Mouse (Mus musculus): ENCODE data around the gene Olfr787. TPM values are rescaled to one million over a fixed set of nuclear protein-coding genes. Genes with fewer than 3 reads are reported as not detected.

Olfr787 gene
- not detected in 2 replicates for polyA plus RNA-seq (2015; fragmentation: Nextera tagmentation; extraction: Ambion mirVana)

GRCm38 (mm10) chr10:129461562-129461961 lies at the start of gene Olfr787:
Gene Olfr787 (plus strand): TSS chr10:129461862.
- TF ChIP-seq CTCF (IDR thresholded peaks at IDR 0.05): no peak
- TF ChIP-seq EP300 (IDR thresholded peaks at IDR 0.05): no peak
- H3K4me2 ChIP-seq (replicated peaks; ENCODE audit: low read depth, low read length): no peak within 1 kb of the TSS
- no peaks in the 10 kb centered on the region for H3K4me1 ChIP-seq (ENCODE audit: insufficient read depth, low read depth, low read length)
- 78% methylated on average over 3 of the region's 3 CpGs for WGBS
- H3K9me3 ChIP-seq (ENCODE audit: low read length): no peaks in the 10 kb centered on the region
- H3K27me3 ChIP-seq (replicated peaks; ENCODE audit: insufficient read depth, low read length): no peaks in the 10 kb centered on the region
- no peaks in the 10 kb centered on the region for H3K36me3 ChIP-seq (ENCODE audit: insufficient read depth, low read length)
- no peak within 1 kb of the TSS for H3K9ac ChIP-seq (replicated peaks; ENCODE audit: low read depth)
- H3K4me3 ChIP-seq (ENCODE audit: low read depth, low read length): no peak within 1 kb of the TSS
- H3K27ac ChIP-seq (ENCODE audit: low read length): no peak within 1 kb of the TSS
- no peak for ATAC-seq
- no peak for DNase-seq (ENCODE audit: low spot score)

- no peaks in the 10 kb centered on the region for H3K36me3 ChIP-seq (ENCODE audit: insufficient read depth, low read length)
- no peaks in the 10 kb centered on the region for H3K9me3 ChIP-seq (ENCODE audit: low read length)
- ATAC-seq (no peak), DNase-seq (ENCODE audit: low spot score) (no peak)
- no peaks in the 10 kb centered on the region for H3K4me1 ChIP-seq (ENCODE audit: insufficient read depth, low read depth, low read length)
- H3K4me3 ChIP-seq (ENCODE audit: low read depth, low read length): no peak within 1 kb of the TSS
- H3K27ac ChIP-seq (ENCODE audit: low read length): no peak within 1 kb of the TSS
- H3K4me2 ChIP-seq (replicated peaks; ENCODE audit: low read depth, low read length): no peak within 1 kb of the TSS
- no peaks in the 10 kb centered on the region for H3K27me3 ChIP-seq (replicated peaks; ENCODE audit: insufficient read depth, low read length)
- TF ChIP-seq EP300 (IDR thresholded peaks at IDR 0.05) (no peak), CTCF (IDR thresholded peaks at IDR 0.05) (no peak)
- no peak within 1 kb of the TSS for H3K9ac ChIP-seq (replicated peaks; ENCODE audit: low read depth)
Observed at GRCm38 (mm10) chr10:129427006-129427405, 34.7 kb upstream of the Olfr787 start, which contains the start of gene Olfr786. Gene Olfr786 (plus strand): TSS chr10:129427306.

- no peak within 1 kb of the TSS for H3K9ac ChIP-seq (replicated peaks; ENCODE audit: low read depth)
- TF ChIP-seq CTCF (IDR thresholded peaks at IDR 0.05) (no peak), EP300 (IDR thresholded peaks at IDR 0.05) (no peak)
- ATAC-seq (no peak), DNase-seq (ENCODE audit: low spot score) (no peak)
- H3K4me3 ChIP-seq (ENCODE audit: low read depth, low read length): no peak within 1 kb of the TSS
- H3K9me3 ChIP-seq (ENCODE audit: low read length): no peaks in the 10 kb centered on the region
- no peak within 1 kb of the TSS for H3K4me2 ChIP-seq (replicated peaks; ENCODE audit: low read depth, low read length)
- no peaks in the 10 kb centered on the region for H3K4me1 ChIP-seq (ENCODE audit: insufficient read depth, low read depth, low read length)
- no peaks in the 10 kb centered on the region for H3K27me3 ChIP-seq (replicated peaks; ENCODE audit: insufficient read depth, low read length)
- H3K27ac ChIP-seq (ENCODE audit: low read length): no peak within 1 kb of the TSS
- H3K36me3 ChIP-seq (ENCODE audit: insufficient read depth, low read length): no peaks in the 10 kb centered on the region
Observed at GRCm38 (mm10) chr10:129470698-129471097, 9.0 kb downstream of the Olfr787 start, which contains the start of gene Olfr788. Gene Olfr788 (plus strand): TSS chr10:129470998.

- DNase-seq (ENCODE audit: low spot score) (no peak), ATAC-seq (no peak)
- Histone ChIP-seq H3K36me3 (ENCODE audit: insufficient read depth, low read length) (no peaks in the 10 kb centered on the region), H3K4me3 (ENCODE audit: low read depth, low read length) (no peak overlapping the region), H3K4me2 (replicated peaks; ENCODE audit: low read depth, low read length) (no peak overlapping the region), H3K9ac (replicated peaks; ENCODE audit: low read depth) (no peak overlapping the region), H3K4me1 (ENCODE audit: insufficient read depth, low read depth, low read length) (no peaks in the 10 kb centered on the region), H3K27me3 (replicated peaks; ENCODE audit: insufficient read depth, low read length) (no peaks in the 10 kb centered on the region), H3K9me3 (ENCODE audit: low read length) (no peaks in the 10 kb centered on the region), H3K27ac (ENCODE audit: low read length) (no peak overlapping the region)
- no peak for TF ChIP-seq EP300 (IDR thresholded peaks at IDR 0.05)
- TF ChIP-seq CTCF (IDR thresholded peaks at IDR 0.05): no peak
- 58% methylated on average over 2 of the region's 2 CpGs for WGBS
Observed at GRCm38 (mm10) chr10:129473256-129473655, 11.6 kb downstream of the Olfr787 start.

- ATAC-seq: no peak
- Histone ChIP-seq H3K27me3 (replicated peaks; ENCODE audit: insufficient read depth, low read length) (no peaks in the 10 kb centered on the region), H3K4me1 (ENCODE audit: insufficient read depth, low read depth, low read length) (no peaks in the 10 kb centered on the region), H3K9ac (replicated peaks; ENCODE audit: low read depth) (no peak overlapping the region), H3K27ac (ENCODE audit: low read length) (no peak overlapping the region), H3K9me3 (ENCODE audit: low read length) (no peaks in the 10 kb centered on the region), H3K36me3 (ENCODE audit: insufficient read depth, low read length) (no peaks in the 10 kb centered on the region), H3K4me3 (ENCODE audit: low read depth, low read length) (no peak overlapping the region), H3K4me2 (replicated peaks; ENCODE audit: low read depth, low read length) (no peak overlapping the region)
- TF ChIP-seq CTCF (IDR thresholded peaks at IDR 0.05): no peak
- no peak for TF ChIP-seq EP300 (IDR thresholded peaks at IDR 0.05)
- no peak for DNase-seq (ENCODE audit: low spot score)
Observed at GRCm38 (mm10) chr10:129473723-129474122, 12.1 kb downstream of the Olfr787 start.

- no peak for TF ChIP-seq EP300 (IDR thresholded peaks at IDR 0.05)
- TF ChIP-seq CTCF (IDR thresholded peaks at IDR 0.05): no peak
- H3K4me3 ChIP-seq (ENCODE audit: low read depth, low read length): no peak within 1 kb of the TSS
- 36% methylated on average over 2 of the region's 2 CpGs for WGBS
Observed at GRCm38 (mm10) chr10:129484452-129484851, 22.8 kb downstream of the Olfr787 start, which contains the start of gene Olfr789. Gene Olfr789 (plus strand): TSS chr10:129484752.

GRCm38 (mm10) chr10:129490101-129490500 lies 28.4 kb downstream of the Olfr787 start:
- no peak overlapping the region for H3K27ac ChIP-seq (ENCODE audit: low read length)
- DNase-seq (ENCODE audit: low spot score): no peak
- no peaks in the 10 kb centered on the region for H3K4me1 ChIP-seq (ENCODE audit: insufficient read depth, low read depth, low read length)
- 72% methylated on average over 2 of the region's 2 CpGs for WGBS
- no peaks in the 10 kb centered on the region for H3K9me3 ChIP-seq (ENCODE audit: low read length)
- no peaks in the 10 kb centered on the region for H3K27me3 ChIP-seq (replicated peaks; ENCODE audit: insufficient read depth, low read length)
- no peak overlapping the region for H3K4me3 ChIP-seq (ENCODE audit: low read depth, low read length)
- TF ChIP-seq CTCF (IDR thresholded peaks at IDR 0.05) (no peak), EP300 (IDR thresholded peaks at IDR 0.05) (no peak)
- H3K4me2 ChIP-seq (replicated peaks; ENCODE audit: low read depth, low read length): no peak overlapping the region
- no peak for ATAC-seq
- H3K36me3 ChIP-seq (ENCODE audit: insufficient read depth, low read length): no peaks in the 10 kb centered on the region
- no peak overlapping the region for H3K9ac ChIP-seq (replicated peaks; ENCODE audit: low read depth)

More at GRCm38 (mm10) chr10:129484452-129484851, 22.8 kb downstream of the Olfr787 start, which contains the start of gene Olfr789:
- DNase-seq (ENCODE audit: low spot score) (no peak), ATAC-seq (no peak)
- no peaks in the 10 kb centered on the region for H3K9me3 ChIP-seq (ENCODE audit: low read length)
- no peak within 1 kb of the TSS for H3K27ac ChIP-seq (ENCODE audit: low read length)
- H3K9ac ChIP-seq (replicated peaks; ENCODE audit: low read depth): no peak within 1 kb of the TSS
- H3K4me1 ChIP-seq (ENCODE audit: insufficient read depth, low read depth, low read length): no peaks in the 10 kb centered on the region
- no peak within 1 kb of the TSS for H3K4me2 ChIP-seq (replicated peaks; ENCODE audit: low read depth, low read length)
- no peaks in the 10 kb centered on the region for H3K27me3 ChIP-seq (replicated peaks; ENCODE audit: insufficient read depth, low read length)
- no peaks in the 10 kb centered on the region for H3K36me3 ChIP-seq (ENCODE audit: insufficient read depth, low read length)

Data from lung, postnatal 0 days (tissue).